Mouse (Mus musculus) forebrain, embryonic 11.5 days (tissue): Measurements from ENCODE around the gene Tpst1. TPM values are rescaled to one million over a fixed set of nuclear protein-coding genes. Genes with fewer than 3 reads are reported as not detected.
A peak's percentile ranks its signal among the peaks of the same experiment; 100 is the strongest.

Experiments used
- ATAC-seq: fragments of 200-750 bp; cut with Nextera tagmentation; replicated peaks from 2 replicates; pipeline ENCODE4 v1.8.0; 2017; ENCODE audit warnings: moderate TSS enrichment; ENCODE audit not compliant: low FRiP score
- DNase-seq: peaks from one replicate; pipeline ENCODE4 v3.0.0-alpha.2; 2017; ENCODE audit warnings: low spot score
- H3K27ac ChIP-seq: fragments of 300-500 bp; sonication (generic); 2 replicates; pipeline ENCODE4 v1.5.1; 2014; ENCODE audit warnings: low read depth, low read length
- H3K27me3 ChIP-seq: fragments of 300-500 bp; sonication (generic); 2 replicates; pipeline ENCODE4 v1.6.1; 2014; ENCODE audit warnings: mild to moderate bottlenecking, low read length, mixed read lengths; ENCODE audit not compliant: control insufficient read depth, insufficient read depth
- H3K36me3 ChIP-seq: fragments of 300-500 bp; sonication (generic); 2 replicates; pipeline ENCODE4 v1.6.1; 2014; ENCODE audit warnings: mild to moderate bottlenecking, low read length, moderate library complexity, mixed read lengths; ENCODE audit not compliant: control insufficient read depth, insufficient read depth
- H3K4me1 ChIP-seq: fragments of 300-500 bp; sonication (generic); replicated peaks from 2 replicates; pipeline ENCODE4 v1.6.1; 2014; ENCODE audit warnings: low read length, mixed read lengths; ENCODE audit not compliant: control insufficient read depth, insufficient read depth
- H3K4me2 ChIP-seq: fragments of 300-500 bp; sonication (generic); 2 replicates; pipeline ENCODE4 v1.6.1; 2014; ENCODE audit warnings: low read depth, mild to moderate bottlenecking, low read length, moderate library complexity, mixed read lengths; ENCODE audit not compliant: severe bottlenecking
- H3K4me3 ChIP-seq: fragments of 300-500 bp; sonication (generic); 2 replicates; pipeline ENCODE4 v1.5.1; 2014; ENCODE audit warnings: low read depth, low read length
- H3K9ac ChIP-seq: fragments of 300-500 bp; sonication (generic); 2 replicates; pipeline ENCODE4 v1.6.1; 2014; ENCODE audit warnings: low read length
- H3K9me3 ChIP-seq: fragments of 300-500 bp; sonication (generic); 2 replicates; pipeline ENCODE4 v1.6.1; 2016; ENCODE audit warnings: low read length, mixed read lengths; ENCODE audit not compliant: control insufficient read depth
- WGBS: fragments of 180-500 bp; shearing (Covaris S2); extraction: QIAGEN DNeasy Blood & Tissue Kit; methylation state at CpG from one replicate; pipeline ENCODE4 v1.1.7; 2014; 5-methylcytosine and 5-hydroxymethylcytosine counted together
- polyA plus RNA-seq: library from polyadenylated mRNA; unstranded; fragments of >200 nt; fragmentation: Nextera tagmentation; extraction: Ambion mirVana; gene quantifications from 2 replicates; pipeline ENCODE4 v1.2.1, GENCODE M21; 2014

Tpst1 gene
- polyA plus RNA-seq, 1 experiment from 2014 or later, result 60.8 TPM

GRCm38 (mm10) chr5:130079202-130080050 is 6.3 kb downstream of the Tpst1 start:
- Histone ChIP-seq H3K4me2 (peak overlapping the region; percentile 79), H3K27ac (peak overlapping the region; percentile 57), H3K36me3 (no peaks in the 10 kb centered on the region), H3K4me3 (peak overlapping the region; percentile 75), H3K4me1 (no peaks in the 10 kb centered on the region), H3K9ac (peak overlapping the region; percentile 90), H3K27me3 (no peaks in the 10 kb centered on the region; the same call in 1 of the 2 replicates), H3K9me3 (no peaks in the 10 kb centered on the region; the same call in 1 of the 2 replicates)
- DNase-seq, result peak; percentile 98
- ATAC-seq, result peak; percentile 98
- WGBS, result 2% methylated on average over 84 of the region's 86 CpGs

GRCm38 (mm10) chr5:130080051-130080681 is 7.0 kb downstream of the Tpst1 start:
- peak overlapping the region; percentile 79 for H3K4me2 ChIP-seq
- no peaks in the 10 kb centered on the region for H3K36me3 ChIP-seq
- 76% methylated on average over 16 of the region's 16 CpGs for WGBS
- H3K27me3 ChIP-seq, result no peaks in the 10 kb centered on the region; the same call in 1 of the 2 replicates
- H3K4me1 ChIP-seq, result no peaks in the 10 kb centered on the region
- H3K4me3 ChIP-seq, result peak overlapping the region; percentile 75
- ATAC-seq (peak; percentile 2; the same call in 1 of the 2 replicates), DNase-seq (peak; percentile 59)
- no peak overlapping the region for H3K27ac ChIP-seq
- peak overlapping the region; percentile 90 for H3K9ac ChIP-seq
- no peaks in the 10 kb centered on the region; the same call in 1 of the 2 replicates for H3K9me3 ChIP-seq

- ATAC-seq (no peak), DNase-seq (peak; percentile 46)
- Histone ChIP-seq H3K27ac (no peak overlapping the region), H3K36me3 (no peaks in the 10 kb centered on the region), H3K27me3 (no peaks in the 10 kb centered on the region; the same call in 1 of the 2 replicates), H3K4me3 (no peak overlapping the region), H3K9me3 (no peaks in the 10 kb centered on the region; the same call in 1 of the 2 replicates), H3K9ac (no peak overlapping the region), H3K4me1 (no peaks in the 10 kb centered on the region), H3K4me2 (no peak overlapping the region)
- 96% methylated on average over 8 of the region's 8 CpGs for WGBS
These were observed 8.2 kb downstream of the Tpst1 start for GRCm38 (mm10) chr5:130081181-130081881.

- Histone ChIP-seq H3K27ac (no peak overlapping the region), H3K9me3 (no peaks in the 10 kb centered on the region; the same call in 1 of the 2 replicates), H3K36me3 (no peaks in the 10 kb centered on the region), H3K27me3 (no peaks in the 10 kb centered on the region; the same call in 1 of the 2 replicates), H3K4me1 (no peaks in the 10 kb centered on the region), H3K4me3 (no peak overlapping the region), H3K9ac (no peak overlapping the region), H3K4me2 (no peak overlapping the region)
- DNase-seq (no peak), ATAC-seq (no peak)
- 84% methylated on average over 4 of the region's 4 CpGs for WGBS
These were observed 9.3 kb downstream of the Tpst1 start for GRCm38 (mm10) chr5:130082431-130082830.

GRCm38 (mm10) chr5:130084271-130084670 is 11.1 kb downstream of the Tpst1 start:
- ATAC-seq (no peak), DNase-seq (no peak)
- Histone ChIP-seq H3K27ac (no peak overlapping the region), H3K4me2 (no peak overlapping the region), H3K9ac (no peak overlapping the region), H3K4me3 (no peak overlapping the region), H3K4me1 (no peaks in the 10 kb centered on the region), H3K27me3 (no peaks in the 10 kb centered on the region), H3K36me3 (no peaks in the 10 kb centered on the region), H3K9me3 (no peaks in the 10 kb centered on the region; the same call in 1 of the 2 replicates)
- WGBS, result 88% methylated on average over 3 of the region's 3 CpGs

- Histone ChIP-seq H3K27ac (no peak overlapping the region), H3K9me3 (no peaks in the 10 kb centered on the region), H3K4me3 (no peak overlapping the region), H3K4me2 (no peak overlapping the region), H3K9ac (no peak overlapping the region), H3K27me3 (no peaks in the 10 kb centered on the region), H3K4me1 (no peaks in the 10 kb centered on the region), H3K36me3 (no peaks in the 10 kb centered on the region)
- no peak for ATAC-seq
- DNase-seq, result no peak
- WGBS, result 92% methylated on average over 7 of the region's 7 CpGs
These were observed 14.9 kb downstream of the Tpst1 start for GRCm38 (mm10) chr5:130088008-130088407.

- no peaks in the 10 kb centered on the region for H3K9me3 ChIP-seq
- no peak for ATAC-seq
- H3K4me1 ChIP-seq, result no peaks in the 10 kb centered on the region
- no peak for DNase-seq
- H3K27me3 ChIP-seq, result no peaks in the 10 kb centered on the region
- no peak overlapping the region for H3K9ac ChIP-seq
- H3K27ac ChIP-seq, result no peak overlapping the region
- 92% methylated on average over 4 of the region's 4 CpGs for WGBS
- no peak overlapping the region for H3K4me2 ChIP-seq
- no peaks in the 10 kb centered on the region for H3K36me3 ChIP-seq
- H3K4me3 ChIP-seq, result no peak overlapping the region
These were observed 15.5 kb downstream of the Tpst1 start for GRCm38 (mm10) chr5:130088612-130089011.

GRCm38 (mm10) chr5:130089177-130089576 is 16.1 kb downstream of the Tpst1 start:
- Histone ChIP-seq H3K4me2 (no peak overlapping the region), H3K36me3 (no peaks in the 10 kb centered on the region), H3K9ac (no peak overlapping the region), H3K27me3 (no peaks in the 10 kb centered on the region), H3K9me3 (no peaks in the 10 kb centered on the region), H3K4me3 (no peak overlapping the region), H3K27ac (no peak overlapping the region), H3K4me1 (no peaks in the 10 kb centered on the region)
- no peak for ATAC-seq
- WGBS, result 91% methylated on average over 7 of the region's 7 CpGs
- no peak for DNase-seq
